Mouse (Mus musculus): ENCODE measurements around the gene Fgf3.
"Not testable (repeated sequence)": the region's sequence is repeated elsewhere in the genome, so short reads cannot be mapped to it uniquely, and the experiment has no call there.

Fgf3 gene

GRCm38 (mm10) chr7:144858702-144859101 is 20.8 kb downstream of the Fgf3 start:
- no peak for DNase-seq

DNA sequence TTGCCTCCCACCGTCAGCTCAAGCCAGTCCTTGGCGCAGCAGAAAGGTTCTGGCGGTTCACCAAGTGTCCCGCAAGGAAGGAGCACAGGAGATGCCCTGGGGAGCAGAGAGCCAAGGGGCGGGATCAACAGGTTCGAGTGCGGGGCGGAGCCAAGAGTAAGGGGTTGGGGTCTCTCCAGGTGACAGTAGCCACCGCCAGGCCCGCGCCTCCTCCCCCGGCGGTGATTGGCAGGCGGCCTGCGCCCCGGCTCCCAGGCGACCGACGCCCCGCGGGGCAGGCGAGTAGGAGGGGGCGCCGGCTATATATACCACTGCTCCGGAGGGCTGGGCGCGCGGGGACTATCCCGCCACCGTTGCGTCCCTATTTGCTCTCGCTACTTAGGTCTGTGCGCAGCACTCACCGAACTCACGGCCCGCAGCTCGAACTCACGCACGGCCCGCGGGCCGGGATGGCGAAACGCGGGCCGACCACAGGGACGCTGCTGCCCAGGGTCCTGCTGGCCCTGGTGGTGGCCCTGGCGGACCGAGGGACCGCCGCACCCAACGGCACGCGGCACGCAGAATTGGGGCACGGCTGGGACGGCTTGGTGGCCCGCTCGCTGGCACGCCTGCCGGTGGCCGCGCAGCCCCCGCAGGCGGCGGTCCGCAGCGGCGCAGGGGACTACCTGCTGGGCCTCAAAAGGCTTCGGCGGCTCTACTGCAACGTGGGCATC is 23.3 kb downstream of the Fgf3 start:
- no peak for DNase-seq

DNA sequence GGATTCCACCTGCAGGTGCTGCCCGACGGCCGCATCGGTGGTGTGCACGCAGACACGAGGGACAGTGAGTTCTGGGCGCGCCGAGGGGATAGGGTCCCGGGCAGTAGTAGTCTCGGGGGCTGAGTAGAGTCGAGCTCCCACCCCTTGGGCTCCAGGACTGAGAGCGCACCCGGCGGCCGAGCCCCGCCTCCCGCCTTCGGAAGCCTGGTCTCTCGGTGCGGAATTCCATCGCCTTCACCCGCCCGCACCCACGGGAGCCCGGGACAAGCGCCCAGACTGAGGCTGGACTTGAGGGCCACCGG is 23.8 kb downstream of the Fgf3 start:
- DNase-seq, result no peak

DNA sequence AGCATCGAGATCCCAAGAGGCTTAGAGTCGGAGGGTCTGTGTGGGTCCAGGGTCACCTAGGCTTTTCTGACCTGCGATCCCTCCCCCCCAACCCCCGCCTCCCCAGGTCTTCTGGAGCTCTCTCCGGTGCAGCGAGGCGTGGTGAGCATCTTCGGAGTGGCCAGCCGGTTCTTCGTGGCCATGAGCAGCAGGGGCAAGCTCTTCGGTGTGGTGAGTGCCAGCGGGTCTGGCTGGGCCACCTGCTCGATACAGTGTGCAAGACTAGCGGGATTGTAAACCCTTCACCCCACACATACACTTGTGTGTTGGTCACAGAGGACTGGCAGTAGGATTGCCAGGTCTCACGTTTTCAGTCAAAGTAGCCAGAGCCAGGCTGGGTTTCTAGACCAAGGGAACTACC is 24.2 kb downstream of the Fgf3 start:
- no peak for DNase-seq

DNA sequence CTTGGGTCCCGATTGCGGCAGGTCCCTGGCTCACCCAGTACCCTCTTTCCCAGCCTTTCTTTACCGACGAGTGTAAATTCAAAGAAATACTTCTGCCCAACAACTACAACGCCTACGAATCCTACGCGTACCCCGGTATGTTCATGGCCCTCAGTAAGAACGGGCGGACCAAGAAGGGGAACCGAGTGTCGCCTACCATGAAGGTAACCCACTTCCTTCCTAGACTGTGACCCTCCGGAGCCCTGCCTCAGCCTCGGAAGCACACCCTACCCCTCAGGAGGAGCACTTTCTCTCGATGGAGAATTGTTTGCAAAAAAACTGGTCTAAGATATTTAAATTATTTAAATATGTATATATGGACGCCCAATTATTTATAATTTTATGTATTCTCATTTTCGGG is 24.8 kb downstream of the Fgf3 start:
- DNase-seq, result no peak

DNA sequence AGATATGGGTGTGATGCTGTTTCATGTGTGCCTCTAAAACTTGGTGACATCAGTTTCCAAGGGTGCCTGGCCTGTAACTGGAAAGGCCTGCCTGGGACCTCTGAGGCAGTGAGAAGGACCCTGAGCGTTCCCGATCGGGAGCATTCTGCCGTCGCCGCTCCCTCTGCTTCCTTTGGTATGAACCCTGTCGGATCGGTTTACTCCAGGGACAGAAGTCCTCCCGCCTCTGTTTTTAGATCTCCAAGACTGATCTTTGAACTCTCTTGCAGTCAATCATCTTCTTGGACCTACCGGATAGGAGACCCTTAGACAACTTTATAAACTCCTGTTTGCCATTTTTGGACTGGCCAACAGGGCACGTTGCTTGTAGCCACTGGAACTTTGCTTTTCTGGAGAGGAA is 25.3 kb downstream of the Fgf3 start:
- no peak for DNase-seq

DNA sequence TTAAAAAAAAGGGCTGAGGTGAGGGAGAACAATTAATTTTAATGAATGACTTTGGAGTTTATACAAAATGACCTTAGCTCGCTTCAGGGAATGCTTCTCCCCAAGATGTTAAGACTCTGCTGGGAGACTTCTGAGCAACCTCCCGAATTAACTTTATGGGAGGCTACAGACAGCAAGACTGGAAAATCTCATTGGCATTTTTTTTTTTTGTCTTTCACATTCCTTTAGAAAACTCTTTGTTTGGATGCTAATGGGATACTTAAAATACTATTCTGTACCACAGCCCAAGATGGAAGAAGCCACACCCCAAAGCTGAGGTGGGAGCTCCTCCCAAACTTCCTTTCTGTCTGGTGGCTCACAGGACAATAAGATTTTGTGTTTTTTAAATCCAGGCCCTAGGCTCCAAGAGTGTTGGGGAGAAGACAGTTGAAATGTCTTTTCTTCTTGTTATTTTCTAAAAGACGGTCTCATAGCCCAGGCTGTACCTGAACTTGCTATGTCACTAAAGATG is 26.3 kb downstream of the Fgf3 start:
- no peak for DNase-seq

GRCm38 (mm10) chr7:144867161-144867560 is 29.3 kb downstream of the Fgf3 start:
- DNase-seq, result no peak

- DNase-seq, result no peak
Measured at GRCm38 (mm10) chr7:144867602-144868001, 29.7 kb downstream of the Fgf3 start.

GRCm38 (mm10) chr7:144872420-144872819 is 34.5 kb downstream of the Fgf3 start:
- no peak for DNase-seq

GRCm38 (mm10) chr7:144873160-144873559 is 35.3 kb downstream of the Fgf3 start:
- no peak for DNase-seq

DNA sequence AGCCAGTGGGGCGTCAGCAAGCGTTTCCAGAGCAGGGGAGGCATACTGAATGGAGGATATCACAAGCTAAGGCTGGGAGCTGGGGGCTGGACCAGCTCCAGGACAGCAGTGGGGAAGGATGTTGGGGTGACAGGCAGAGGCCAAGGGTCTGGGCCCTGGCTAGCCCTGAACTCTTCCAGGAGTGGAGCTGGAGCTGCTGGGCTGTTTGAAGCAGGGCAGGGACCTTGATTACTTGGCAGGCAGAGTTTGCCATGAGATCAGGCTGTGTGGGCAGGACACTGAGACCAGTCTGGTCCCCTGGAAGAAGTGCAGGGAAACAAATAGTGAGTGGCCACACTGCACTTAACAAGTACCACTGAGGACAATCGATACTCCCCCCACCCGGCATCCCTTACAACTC is 36.3 kb downstream of the Fgf3 start:
- DNase-seq, result no peak

GRCm38 (mm10) chr7:144878401-144878800 is 40.5 kb downstream of the Fgf3 start:
- no peak for DNase-seq

DNA sequence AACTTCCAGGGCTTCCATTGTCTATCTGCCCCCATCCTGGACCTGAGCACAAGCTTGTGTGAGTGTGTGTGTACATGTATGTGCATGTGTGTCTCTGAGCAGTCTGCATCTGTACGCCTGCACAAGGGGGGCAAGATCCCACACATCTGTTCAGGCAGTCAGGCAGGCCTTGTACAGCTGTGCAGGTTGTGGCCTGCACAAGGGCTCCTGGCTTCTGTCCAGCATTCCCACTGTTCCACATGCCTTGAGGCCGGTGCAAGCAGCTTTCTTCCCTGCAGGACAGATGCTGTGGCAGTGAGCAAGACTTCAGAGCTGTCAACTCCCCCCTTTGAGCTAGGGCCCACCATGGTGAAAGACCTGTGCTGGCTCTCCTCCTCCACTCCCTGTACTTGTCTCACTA is 45.2 kb downstream of the Fgf3 start:
- no peak for DNase-seq

GRCm38 (mm10) chr7:144887672-144888071 is 49.8 kb downstream of the Fgf3 start:
- DNase-seq, result no peak

DNA sequence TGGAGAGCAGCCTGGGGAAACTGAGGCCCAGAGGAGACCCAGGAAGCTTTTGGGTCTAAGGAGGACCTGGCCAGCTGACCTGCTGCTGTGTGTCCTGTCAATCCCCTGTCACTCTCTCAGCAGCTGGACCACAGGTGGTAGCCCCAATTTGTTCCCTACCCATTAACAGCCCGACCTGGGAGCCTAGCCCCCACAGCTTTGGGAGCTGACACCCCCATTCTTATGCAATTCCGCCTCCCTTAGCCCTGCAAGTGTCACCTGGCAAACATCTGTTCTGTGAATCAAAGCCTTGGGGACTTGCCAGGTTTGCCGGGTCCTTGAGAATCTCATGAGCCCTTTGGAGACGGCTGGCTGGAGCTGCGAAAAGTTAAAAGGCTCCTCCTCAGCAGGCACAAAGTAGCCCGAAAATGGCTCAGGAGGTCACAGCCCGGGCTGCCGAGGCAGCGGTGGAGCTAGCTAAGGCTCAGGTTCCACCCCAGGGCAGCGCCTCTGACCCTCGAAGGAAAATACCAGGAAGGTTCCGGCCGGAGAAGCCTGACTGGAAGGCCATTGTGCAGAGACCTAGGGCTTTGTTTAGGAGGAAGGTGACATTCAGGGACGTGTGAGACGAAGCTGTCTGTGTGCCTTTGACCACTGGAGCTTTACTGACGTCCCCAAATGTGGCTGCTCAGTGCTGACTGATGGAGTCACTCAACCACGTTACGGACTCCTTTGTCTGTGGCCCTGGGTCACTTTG is 50.8 kb downstream of the Fgf3 start:
- DNase-seq, result no peak

DNA sequence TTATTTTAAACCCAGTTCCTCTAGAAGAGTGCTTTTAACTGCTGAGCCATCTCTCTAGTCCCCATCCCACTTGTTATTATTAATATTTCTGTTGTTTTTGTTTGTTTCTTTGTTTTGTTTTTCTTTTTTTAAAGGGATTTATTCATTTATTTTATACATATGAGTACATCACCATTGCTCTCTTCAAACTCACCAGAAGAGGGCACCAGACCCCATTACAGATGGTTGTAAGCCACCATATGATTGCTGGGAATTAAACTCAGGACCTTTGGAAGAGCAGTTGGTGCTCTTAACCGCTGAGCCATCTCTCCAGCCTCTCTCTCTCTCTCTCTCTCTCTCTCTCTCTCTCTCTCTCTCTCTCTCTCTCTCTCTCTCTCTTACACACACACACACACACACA is 52.8 kb downstream of the Fgf3 start:
- DNase-seq, result not testable (repeated sequence)

- no peak for DNase-seq
Measured at GRCm38 (mm10) chr7:144891863-144892262, 54.0 kb downstream of the Fgf3 start.

DNA sequence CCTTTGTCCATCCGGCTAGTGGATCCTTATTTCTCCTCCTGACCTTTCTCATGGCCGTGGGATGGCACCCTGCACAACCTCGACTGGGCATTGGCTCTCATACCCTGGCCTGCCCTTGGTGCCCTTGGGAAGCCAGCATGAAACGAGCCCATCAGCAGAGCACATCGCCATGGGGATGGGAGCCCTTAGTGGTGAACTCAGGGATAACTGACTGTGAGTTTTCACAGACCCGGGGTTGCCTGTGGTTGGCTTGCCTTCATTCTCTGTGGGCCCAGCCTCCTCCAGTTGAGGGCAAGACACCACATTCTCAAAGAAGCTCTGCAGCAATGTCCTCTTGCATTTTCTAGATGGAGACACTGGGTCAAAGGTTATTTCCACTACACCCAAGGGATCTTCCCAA is 54.4 kb downstream of the Fgf3 start:
- DNase-seq, result no peak

Measured in thymus, postnatal 36 days (tissue).